Mouse (Mus musculus): ENCODE results near the gene Krtap19-4.

The Krtap19-4 gene

DNA sequence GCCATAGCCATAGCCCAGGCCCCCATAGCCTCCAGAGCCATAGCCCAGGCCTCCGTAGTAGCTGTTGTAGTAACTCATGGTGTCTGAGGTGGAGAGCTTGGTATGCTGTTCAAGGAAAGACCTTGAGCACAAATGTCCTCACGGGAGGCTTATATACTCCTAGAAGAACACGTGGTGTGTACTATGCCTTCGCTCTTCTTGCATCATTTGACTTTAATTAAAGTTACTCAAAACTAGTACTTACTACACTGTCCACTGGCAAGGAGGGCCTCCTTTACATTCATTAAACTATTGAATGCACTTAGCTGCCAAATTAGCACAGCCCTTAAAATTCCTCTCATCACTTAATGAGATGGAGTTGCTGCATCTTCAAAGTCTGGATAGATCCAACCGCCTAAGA, at the start of gene Krtap19-4:
TSS of gene Krtap19-4 (minus strand) at position 101 of the 400 bp plus-strand sequence.
- DNase-seq (ENCODE audit: extremely low spot score, low read depth, low spot score) = no peak

DNA sequence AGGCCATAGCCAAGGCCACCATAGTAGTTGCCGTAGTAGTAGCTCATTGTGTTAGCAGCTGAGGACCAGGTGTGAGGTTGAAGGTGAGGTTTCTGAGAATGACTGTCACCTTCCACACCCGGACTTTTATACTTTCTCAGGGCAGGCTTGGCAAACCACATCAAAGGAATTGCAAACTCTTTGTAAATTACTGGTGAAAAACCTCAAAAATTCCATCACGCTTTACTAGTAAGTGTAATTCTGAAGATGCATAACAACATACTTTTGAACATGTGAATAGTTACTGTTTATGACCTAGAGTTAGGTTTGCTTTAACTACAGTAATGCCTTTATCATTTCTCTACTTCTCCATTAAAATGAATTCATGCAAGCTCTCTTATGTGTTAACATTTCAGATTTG, 47.3 kb upstream of the Krtap19-4 start, which contains the start of gene Krtap19-9b:
TSS of gene Krtap19-9b (minus strand) at position 101 of the 400 bp plus-strand sequence.
- DNase-seq (ENCODE audit: extremely low spot score, low read depth, low spot score) = no peak

DNA sequence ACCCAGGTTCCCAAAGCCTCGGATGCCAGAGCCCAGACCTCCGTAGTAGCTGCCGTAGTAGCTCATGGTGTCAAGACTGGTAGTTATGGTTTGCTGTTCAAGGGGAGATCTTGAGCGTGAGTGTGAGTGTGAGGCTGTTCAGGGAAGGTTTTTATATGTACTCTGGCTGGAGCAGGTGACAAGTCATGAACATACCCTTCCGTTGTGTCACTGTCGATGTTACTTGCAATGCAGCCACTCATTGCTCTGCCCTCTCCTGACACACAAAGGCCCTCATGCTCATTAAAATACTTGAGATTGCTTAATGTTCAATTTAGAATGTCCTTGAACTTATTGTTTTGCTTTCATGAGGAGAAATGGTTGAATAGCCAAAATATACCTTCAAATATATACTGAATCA, 11.5 kb upstream of the Krtap19-4 start, which contains the start of gene Krtap19-5:
TSS of gene Krtap19-5 (minus strand) at position 101 of the 400 bp plus-strand sequence.
- DNase-seq (ENCODE audit: extremely low spot score, low read depth, low spot score) = no peak

DNA sequence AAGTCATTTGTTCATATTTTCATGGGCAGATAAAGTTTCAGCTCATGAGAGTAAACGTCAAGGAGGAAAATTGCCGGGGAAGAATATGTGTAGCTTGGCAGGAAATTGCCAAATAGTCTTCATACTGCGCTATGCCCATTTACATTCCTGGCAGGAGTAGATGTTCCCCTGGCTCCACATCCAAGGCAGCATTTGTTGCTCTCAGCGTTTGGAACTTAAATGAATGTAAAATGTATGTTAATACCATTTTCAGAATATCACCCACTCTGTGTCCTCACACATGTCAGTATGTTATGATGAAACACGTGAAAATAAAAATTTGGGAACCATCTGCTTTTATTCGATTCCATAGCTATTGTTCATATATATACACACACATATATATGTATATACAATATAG, 2.0 kb upstream of the Krtap19-4 start:
- DNase-seq (ENCODE audit: extremely low spot score, low read depth, low spot score) = no peak

DNA sequence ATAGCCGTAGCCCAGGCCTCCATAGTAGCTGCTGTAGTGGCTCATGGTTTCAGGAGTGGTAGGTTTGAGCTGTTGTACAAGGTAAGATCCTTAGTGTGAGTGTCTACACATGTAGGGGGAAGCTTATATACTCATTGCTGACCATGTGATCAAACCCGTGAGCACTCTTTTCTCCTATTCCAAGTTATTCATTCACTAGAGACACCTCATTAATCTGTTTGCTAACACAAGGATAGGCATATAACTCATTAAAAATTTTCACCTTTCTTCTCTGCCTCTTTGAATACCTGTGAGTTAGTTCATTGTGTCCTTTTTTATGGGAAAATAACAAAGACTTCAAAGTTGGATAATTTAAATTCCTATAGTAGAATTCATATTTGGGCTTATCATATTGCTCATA, 7.0 kb downstream of the Krtap19-4 start, which contains the start of gene Krtap19-3:
TSS of gene Krtap19-3 (minus strand) at position 101 of the 400 bp plus-strand sequence.
- DNase-seq (ENCODE audit: extremely low spot score, low read depth, low spot score) = no peak

DNA sequence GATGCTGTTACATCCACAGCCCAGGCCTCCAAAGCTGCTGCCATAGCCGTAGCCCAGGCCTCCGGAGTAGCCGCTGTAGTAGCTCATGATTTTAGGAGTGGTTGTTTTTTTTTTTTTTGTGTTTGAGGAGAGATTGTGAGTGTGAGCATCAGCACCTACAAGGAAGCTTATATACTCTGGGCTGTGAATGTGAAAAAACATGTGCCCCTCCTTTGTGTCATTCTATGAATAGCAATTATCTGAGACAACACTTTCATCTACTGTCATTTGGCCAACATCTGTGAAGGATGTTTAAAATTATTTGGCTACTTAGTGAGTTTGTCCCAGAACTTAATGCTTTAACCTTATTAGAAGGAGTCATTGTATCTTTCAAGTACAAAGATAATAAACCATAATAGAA, 10.7 kb downstream of the Krtap19-4 start, which contains the start of gene Krtap19-2:
TSS of gene Krtap19-2 (minus strand) at position 101 of the 400 bp plus-strand sequence.
- no peak for DNase-seq (ENCODE audit: extremely low spot score, low read depth, low spot score)

DNA sequence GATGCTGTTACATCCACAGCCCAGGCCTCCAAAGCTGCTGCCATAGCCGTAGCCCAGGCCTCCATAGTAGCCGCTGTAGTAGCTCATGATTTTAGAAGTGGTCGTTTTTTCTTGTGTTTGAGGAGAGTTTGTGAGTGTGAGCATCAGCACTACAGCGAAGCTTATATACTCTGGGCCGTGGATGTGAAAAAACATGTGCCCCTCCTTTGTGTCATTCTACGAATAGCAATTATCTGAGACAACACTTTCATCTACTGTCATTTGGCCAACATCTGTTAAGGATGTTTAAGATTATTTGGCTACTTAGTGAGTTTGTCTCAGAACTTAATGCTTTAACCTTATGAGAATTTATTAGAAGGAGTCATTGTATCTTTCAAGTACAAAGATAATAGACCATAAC, 15.6 kb downstream of the Krtap19-4 start, which contains the start of gene Krtap19-1:
TSS of gene Krtap19-1 (minus strand) at position 101 of the 400 bp plus-strand sequence.
- no peak for DNase-seq (ENCODE audit: extremely low spot score, low read depth, low spot score)

DNA sequence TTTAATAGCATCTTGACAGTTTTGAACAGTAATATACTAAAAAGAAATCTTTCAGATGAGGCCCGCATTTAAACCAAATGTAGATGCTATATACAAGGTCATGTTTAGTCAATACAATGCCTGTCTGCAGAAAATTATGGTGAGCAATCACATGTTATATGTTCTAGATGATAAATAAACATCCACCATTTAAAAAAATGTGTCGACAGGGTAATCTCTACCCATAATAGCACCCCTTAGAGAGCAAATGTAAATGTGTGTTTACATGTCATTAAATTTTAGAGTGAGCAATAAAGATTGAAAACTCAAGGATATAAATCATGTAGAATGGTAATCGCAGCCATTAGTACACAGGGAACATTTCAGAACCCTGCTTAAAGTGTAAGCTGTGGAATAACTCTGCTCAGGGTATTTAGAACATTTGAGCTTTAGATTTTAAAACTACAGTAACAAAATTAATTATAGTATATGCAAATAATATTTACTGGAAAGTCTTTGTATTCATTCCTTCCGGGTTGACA, 19.9 kb downstream of the Krtap19-4 start:
- peak; percentile 6 for DNase-seq (ENCODE audit: extremely low spot score, low read depth, low spot score)

DNA sequence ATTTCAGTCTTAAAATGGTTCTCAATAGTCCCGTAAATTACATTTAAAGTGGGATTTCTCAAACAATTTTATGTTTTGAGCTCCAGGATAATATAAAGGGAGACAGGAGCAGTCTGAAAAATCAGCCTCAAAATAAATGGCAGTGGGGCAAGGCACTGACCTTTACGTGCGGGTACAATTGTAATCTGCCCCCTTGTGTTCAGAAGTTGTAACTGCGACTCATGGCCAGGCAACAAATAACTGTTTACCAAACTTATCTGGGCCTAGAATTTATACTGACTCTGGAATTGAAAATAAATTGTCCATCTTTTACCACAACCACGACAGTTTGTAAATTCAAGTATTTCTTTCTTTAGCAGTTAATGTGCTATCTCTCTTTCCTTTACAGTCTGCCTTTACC, 33.4 kb downstream of the Krtap19-4 start:
- DNase-seq (ENCODE audit: extremely low spot score, low read depth, low spot score) = peak; percentile 20

DNA sequence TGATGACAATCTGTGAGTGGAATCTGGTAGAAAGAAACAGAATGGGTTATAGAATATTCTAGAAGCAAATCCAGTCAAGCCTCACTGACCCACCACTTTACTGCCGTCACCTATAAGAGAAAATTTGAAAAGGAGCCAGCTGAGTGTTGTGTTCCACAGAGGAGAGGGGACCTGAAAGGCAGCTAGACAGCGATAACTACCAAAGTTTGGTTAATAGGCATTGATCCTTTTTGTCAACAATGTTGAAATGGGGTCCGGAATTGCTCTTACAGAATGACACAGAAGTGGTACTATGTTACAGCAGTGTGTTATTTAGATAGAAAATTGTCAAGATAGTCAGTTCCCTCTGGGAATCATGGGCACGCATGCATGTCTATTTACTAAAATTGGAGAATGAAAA, 36.3 kb downstream of the Krtap19-4 start:
- DNase-seq (ENCODE audit: extremely low spot score, low read depth, low spot score) = no peak

DNA sequence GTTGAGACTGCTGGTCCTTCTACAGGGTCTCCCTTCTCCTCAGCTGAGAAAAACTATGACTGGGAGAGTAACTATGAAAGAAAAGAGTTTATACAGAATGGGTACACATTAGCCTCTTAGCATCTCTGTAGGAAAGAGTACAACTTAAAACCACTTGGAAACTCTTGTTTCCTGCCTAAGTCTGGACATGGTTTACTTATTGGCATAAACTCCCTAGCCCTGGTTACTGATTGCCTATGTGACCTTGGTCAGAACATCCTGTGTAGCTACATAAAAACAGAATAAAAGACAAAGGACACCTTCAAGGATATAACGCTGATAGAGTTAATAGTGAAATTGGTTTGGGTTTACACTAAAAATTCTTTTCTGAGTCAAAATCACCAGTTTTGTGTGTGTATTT, 37.5 kb downstream of the Krtap19-4 start:
- no peak for DNase-seq (ENCODE audit: extremely low spot score, low read depth, low spot score)
